Mouse (Mus musculus) liver, embryonic 14.5 days (tissue): ENCODE data around the gene Dido1. TPM values are rescaled to one million over a fixed set of nuclear protein-coding genes. Genes with fewer than 3 reads are reported as not detected.

Experiments
- ATAC-seq: fragments of 200-750 bp; cut with Nextera tagmentation; 2 replicates; pipeline ENCODE4 v1.8.0; 2017; ENCODE audit warnings: moderate number of reproducible peaks, mild to moderate bottlenecking, moderate library complexity; ENCODE audit not compliant: insufficient read depth
- DNase-seq, 3 experiments: peaks; one replicate each; pipeline ENCODE4 v3.0.0-alpha.2; 2012 to 2013; ENCODE audit warnings: low read depth in 3 of 3, low spot score in 3 of 3
- H3K27ac ChIP-seq: fragments of 300-500 bp; sonication (generic); 2 replicates; pipeline ENCODE4 v1.5.1; 2014; ENCODE audit warnings: moderate library complexity, mild to moderate bottlenecking, control low read depth, inconsistent platforms
- H3K27me3 ChIP-seq: fragments of 300-500 bp; sonication (generic); 2 replicates; pipeline ENCODE4 v1.6.1; 2014; ENCODE audit warnings: mild to moderate bottlenecking, low read length, moderate library complexity; ENCODE audit not compliant: control insufficient read depth, insufficient read depth
- H3K36me3 ChIP-seq: fragments of 300-500 bp; sonication (generic); replicated peaks from 2 replicates; pipeline ENCODE4 v1.6.1; 2014; ENCODE audit warnings: low read depth; ENCODE audit not compliant: control insufficient read depth, insufficient read depth
- H3K4me1 ChIP-seq, 2 experiments: fragments of 200-500 bp in 1 of 2; fragments of 300-500 bp in 1 of 2; sonication (generic) in 1 of 2; replicated peaks; 2 replicates each; pipeline ENCODE4 v1.6.1; 2012 to 2014; ENCODE audit warnings: antibody characterized with exemption in 1 of 2, inconsistent platforms in 1 of 2, low read length in 1 of 2; ENCODE audit not compliant: control insufficient read depth in 2 of 2, insufficient read depth in 2 of 2
- H3K4me2 ChIP-seq: fragments of 300-500 bp; sonication (generic); 2 replicates; pipeline ENCODE4 v1.6.1; 2014; ENCODE audit warnings: low read depth, mild to moderate bottlenecking, control low read depth, moderate library complexity
- H3K4me3 ChIP-seq, 2 experiments: fragments of 200-500 bp in 1 of 2; fragments of 300-500 bp in 1 of 2; sonication (generic) in 1 of 2; 2 replicates each; pipeline ENCODE4 v1.5.1; 2012 to 2014; ENCODE audit warnings: low read depth in 2 of 2, low read length in 2 of 2, mild to moderate bottlenecking in 2 of 2, control low read depth in 1 of 2, inconsistent platforms in 1 of 2, moderate library complexity in 1 of 2; ENCODE audit not compliant: insufficient read depth in 1 of 2
- H3K9ac ChIP-seq: fragments of 300-500 bp; sonication (generic); replicated peaks from 2 replicates; pipeline ENCODE4 v1.6.1; 2014; ENCODE audit warnings: mild to moderate bottlenecking, control low read depth, moderate library complexity
- H3K9me3 ChIP-seq: fragments of 300-500 bp; sonication (generic); 2 replicates; pipeline ENCODE4 v1.6.1; 2016; ENCODE audit warnings: low read length, mixed read lengths; ENCODE audit not compliant: control insufficient read depth
- CTCF ChIP-seq: IDR thresholded peaks from 2 replicates; pipeline ENCODE4 v1.5.1; 2016; ENCODE audit warnings: antibody characterized with exemption, low read depth, control low read depth
- EP300 ChIP-seq: IDR thresholded peaks from 2 replicates; pipeline ENCODE4 v1.6.1; 2016; ENCODE audit warnings: antibody characterized with exemption, low read depth
- WGBS: fragments of 180-500 bp; shearing (Covaris S2); extraction: QIAGEN DNeasy Blood & Tissue Kit; methylation state at CpG from one replicate; pipeline ENCODE4 v1.1.7; 2014; ENCODE audit not compliant: insufficient replicate concordance; 5-methylcytosine and 5-hydroxymethylcytosine counted together
- polyA plus RNA-seq, 2 experiments: library from polyadenylated mRNA; depleted of rRNA in 1 of 2; stranded (reverse) in 1 of 2; unstranded in 1 of 2; fragments of >200 nt; fragmentation: Nextera tagmentation in 1 of 2; extraction: Ambion mirVana in 1 of 2; gene quantifications; 2 replicates each; pipeline versions ENCODE4 v1.2.1 to v1.2.3; 2012 to 2014

Gene Dido1
- polyA plus RNA-seq, 2 experiments: 10.4 to 12.2 TPM

DNA sequence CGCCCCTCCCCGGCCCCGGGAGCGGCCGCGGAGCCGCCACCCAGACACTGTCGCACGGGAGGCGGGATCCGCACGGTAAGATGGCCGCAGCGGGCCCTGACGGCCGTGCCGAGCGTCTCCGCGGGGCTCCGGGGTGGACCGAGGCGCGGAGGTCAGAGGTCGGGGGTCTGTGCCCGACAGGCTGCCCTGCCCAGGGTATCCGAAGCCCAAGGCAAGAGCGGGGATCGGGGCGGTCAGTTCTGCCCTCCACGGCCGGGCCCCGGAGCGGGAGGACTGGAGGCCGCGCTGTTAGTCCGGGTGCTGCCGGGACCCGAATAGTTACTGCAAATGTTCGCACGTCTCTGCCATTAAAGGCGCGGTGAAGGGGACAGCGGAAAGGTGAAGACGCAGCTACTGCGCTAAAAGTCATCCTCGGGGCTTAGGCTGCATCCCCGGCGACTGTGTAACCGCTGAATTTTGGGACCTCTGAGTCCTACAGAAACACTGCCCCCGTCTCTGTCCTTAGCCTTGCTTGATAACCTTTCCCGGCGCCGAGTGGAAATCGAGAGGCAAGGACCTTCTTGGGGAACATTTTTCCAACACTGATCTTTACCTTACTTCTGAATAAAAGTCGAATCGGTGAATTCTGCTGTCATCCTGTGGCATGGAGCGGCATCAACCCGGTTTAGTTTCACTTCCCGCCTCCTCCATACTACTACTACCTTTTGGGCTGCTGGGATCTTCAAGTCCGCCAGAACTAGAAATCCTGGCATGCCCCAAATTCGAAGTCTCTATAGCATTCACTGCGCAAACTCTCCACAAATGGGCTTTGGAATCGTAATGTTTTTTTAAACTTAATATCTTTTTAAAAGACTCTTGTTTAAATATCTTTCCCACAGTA lies 717 bp upstream of the Dido1 start:
- Histone ChIP-seq H3K27ac (peak overlapping the region; percentile 98), H3K9me3 (no peaks in the 10 kb centered on the region), H3K4me3 (peak overlapping the region; percentile 88 to 99), H3K4me1 (peaks cover 16 to 28% of the 10 kb centered on the region in 2 experiments), H3K36me3 (peaks cover 26% of the 10 kb centered on the region), H3K9ac (peak overlapping the region; percentile 99), H3K4me2 (peak overlapping the region; percentile 99), H3K27me3 (no peaks in the 10 kb centered on the region)
- DNase-seq (no peak), ATAC-seq (peak; percentile 7; the same call in 1 of the 2 replicates)
- no peak for TF ChIP-seq CTCF
- WGBS: 1% methylated on average over 64 of the region's 64 CpGs

DNA sequence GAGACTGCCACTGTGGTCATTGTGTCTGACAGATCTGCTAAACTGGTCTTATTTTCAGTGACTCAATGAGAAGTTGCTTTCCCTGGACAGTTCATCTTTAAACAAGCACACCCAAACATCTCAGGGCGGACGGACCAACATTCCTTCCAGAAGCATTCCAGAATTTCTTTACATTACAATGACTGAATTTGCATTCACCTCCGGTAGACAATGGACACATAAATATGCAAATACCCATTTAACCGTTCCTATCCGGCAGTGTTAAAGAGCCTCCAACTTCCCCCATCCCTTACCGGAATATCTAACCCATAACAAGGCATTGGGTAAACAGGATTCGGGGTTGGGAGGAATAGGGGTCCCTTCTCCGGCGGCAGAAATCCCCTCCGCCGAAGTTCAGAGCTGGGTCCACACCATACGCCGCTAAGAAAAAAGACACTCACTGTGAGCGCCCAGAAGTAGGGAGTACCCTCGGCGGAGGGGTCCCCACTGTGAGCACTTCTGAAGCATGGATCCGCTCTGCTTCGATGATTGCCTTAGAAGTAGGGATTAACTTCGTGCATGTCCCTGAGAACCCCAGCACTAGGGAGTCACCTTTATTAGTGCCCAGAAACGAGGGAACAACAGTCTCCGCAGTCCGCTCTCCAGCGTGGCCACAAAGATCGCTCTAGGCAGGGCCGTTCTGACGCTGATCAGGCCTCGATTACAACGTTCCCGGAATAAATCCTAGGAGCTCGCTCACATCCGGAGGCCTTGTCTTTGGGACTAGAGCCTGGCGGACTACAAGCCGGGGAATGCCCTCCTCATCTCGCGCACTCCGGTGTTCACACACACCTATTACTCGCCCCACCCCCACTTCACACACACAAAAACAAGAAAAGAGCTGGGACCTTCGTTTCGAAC lies 526 bp downstream of the Dido1 start:
- Histone ChIP-seq H3K4me3 (peak overlapping the region; percentile 88 to 98), H3K36me3 (peaks cover 17% of the 10 kb centered on the region), H3K4me1 (peaks cover 22 to 40% of the 10 kb centered on the region in 2 experiments), H3K4me2 (peak overlapping the region; percentile 95), H3K27ac (peak overlapping the region; percentile 88), H3K27me3 (no peaks in the 10 kb centered on the region), H3K9ac (peak overlapping the region; percentile 98), H3K9me3 (no peaks in the 10 kb centered on the region)
- TF ChIP-seq EP300 (no peak), CTCF (no peak)
- DNase-seq (no peak), ATAC-seq (peak; percentile 7; the same call in 1 of the 2 replicates)
- under 1% methylated on average over 39 of the region's 39 CpGs for WGBS

DNA sequence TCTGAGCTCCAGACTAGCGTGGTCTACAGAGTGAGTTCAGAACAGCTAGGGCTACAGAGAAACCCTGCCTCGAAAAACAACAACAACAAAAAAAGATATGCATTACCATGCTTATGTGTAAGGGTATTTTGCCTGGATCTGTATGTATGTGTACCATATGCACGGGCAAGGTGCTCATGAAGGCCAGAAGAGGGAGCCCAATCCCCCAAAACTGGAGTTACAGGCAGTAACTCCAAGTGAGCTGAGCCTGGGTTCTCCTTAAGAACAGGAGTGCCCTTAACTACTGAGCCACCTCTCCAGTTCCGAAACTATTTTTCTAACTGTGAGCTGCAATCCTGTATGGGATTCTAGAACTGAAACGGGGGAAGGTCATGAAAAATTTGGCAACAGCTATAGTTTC lies 3.8 kb downstream of the Dido1 start:
- Histone ChIP-seq H3K4me1 (peaks cover 30 to 40% of the 10 kb centered on the region in 2 experiments), H3K4me2 (no peak overlapping the region), H3K36me3 (peaks cover 4% of the 10 kb centered on the region), H3K9me3 (no peaks in the 10 kb centered on the region), H3K4me3 (no peak overlapping the region), H3K27ac (no peak overlapping the region), H3K9ac (no peak overlapping the region), H3K27me3 (no peaks in the 10 kb centered on the region)
- no peak for DNase-seq
- no peak for ATAC-seq
- TF ChIP-seq EP300 (no peak), CTCF (peak; percentile 60)
- 81% methylated on average over 5 of the region's 5 CpGs for WGBS

DNA sequence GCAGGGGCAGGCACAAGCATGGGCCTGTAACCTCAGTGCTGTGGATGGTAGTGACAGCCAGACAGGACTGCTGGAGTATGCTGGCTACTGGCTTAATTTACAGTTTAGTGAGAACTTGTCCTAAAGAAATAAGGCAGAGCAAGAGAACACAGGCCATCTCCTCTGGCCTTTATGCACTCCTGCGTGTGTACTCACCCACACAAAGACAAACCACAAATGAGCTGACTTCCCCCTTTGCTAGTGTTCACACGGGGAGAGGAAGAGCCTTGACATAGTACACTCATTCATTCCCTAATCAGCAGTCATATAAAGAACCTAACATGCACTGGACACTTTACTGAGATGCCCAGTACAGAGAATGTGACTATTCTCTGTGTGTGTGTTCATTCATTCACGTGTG lies 4.7 kb downstream of the Dido1 start:
- Histone ChIP-seq H3K4me2 (peak overlapping the region; percentile 8; the same call in 1 of the 2 replicates), H3K4me3 (no peak overlapping the region), H3K27me3 (no peaks in the 10 kb centered on the region), H3K27ac (peak overlapping the region; percentile 14), H3K36me3 (peaks cover 4% of the 10 kb centered on the region), H3K9me3 (no peaks in the 10 kb centered on the region), H3K4me1 (peaks cover 38 to 49% of the 10 kb centered on the region in 2 experiments), H3K9ac (peak overlapping the region; percentile 13)
- ATAC-seq: no peak
- no peak for DNase-seq
- 25% methylated on average over 3 of the region's 3 CpGs for WGBS
- TF ChIP-seq CTCF (no peak), EP300 (no peak)
